Mouse (Mus musculus) skeletal muscle tissue, postnatal 0 days (tissue): ENCODE measurements around the gene Ceacam10. TPM values are rescaled to one million over a fixed set of nuclear protein-coding genes. Genes with fewer than 3 reads are reported as not detected.

Experiments
- polyA plus RNA-seq: library from polyadenylated mRNA; unstranded; fragments of >200 nt; fragmentation: Nextera tagmentation; extraction: Ambion mirVana; gene quantifications from 2 replicates; pipeline ENCODE4 v1.2.1, GENCODE M21; 2015

Ceacam10 gene
- not detected in 2 replicates for polyA plus RNA-seq

DNA sequence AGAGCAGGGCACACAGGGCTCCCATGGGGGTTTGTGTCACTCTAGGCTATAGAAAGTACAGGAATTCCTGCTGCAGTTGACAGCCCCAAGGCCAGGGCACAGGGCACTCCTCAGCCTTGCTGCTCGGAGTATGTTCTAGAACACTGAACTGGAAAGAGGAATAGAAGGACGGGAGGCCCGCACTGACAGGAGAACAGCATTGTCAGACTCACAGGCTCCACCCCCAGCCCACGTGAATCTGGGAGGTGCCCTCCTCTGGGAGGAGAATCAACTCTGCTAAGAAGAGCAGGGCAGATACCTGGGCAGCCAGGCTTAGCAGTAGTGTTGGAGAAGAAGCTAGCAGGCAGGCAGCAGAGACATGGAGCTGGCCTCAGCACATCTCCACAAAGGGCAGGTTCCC is at the start of gene Ceacam10:
Ceacam10 (plus strand) TSS at position 289 of the 400 bp plus-strand sequence.

GRCm38 (mm10) chr7:24760211-24760610 is 16.8 kb upstream of the Ceacam10 start, which contains the start of gene Cd177:
Gene Cd177 (minus strand): TSS chr7:24760311.

Other genes with a start within 250 kb of the Ceacam10 start
- 5.3 and 6.0 TPM in 2 replicates for gene Irgq, start 246.5 kb upstream of the Ceacam10 start, polyA plus RNA-seq
- gene Pinlyp, start 231.1 kb upstream of the Ceacam10 start, polyA plus RNA-seq, result 0.84 TPM in 1 of 2 replicates, not detected in the other
- gene Xrcc1, start 230.9 kb upstream of the Ceacam10 start, polyA plus RNA-seq, result 37.4 and 39.0 TPM in 2 replicates
- 13.9 and 14.9 TPM in 2 replicates for gene Ethe1, start 189.7 kb upstream of the Ceacam10 start, polyA plus RNA-seq
- 2.4 TPM in 2 replicates for gene Zfp575, start 189.6 kb upstream of the Ceacam10 start, polyA plus RNA-seq
- gene Phldb3, start 166.4 kb upstream of the Ceacam10 start, polyA plus RNA-seq, result 0.10 and 0.11 TPM in 2 replicates
- 7.7 TPM in 1 of 2 replicates, not detected in the other for gene Lypd3, start 140.7 kb upstream of the Ceacam10 start, polyA plus RNA-seq
- not detected in 2 replicates for gene Tex101, start 100.5 kb upstream of the Ceacam10 start, polyA plus RNA-seq
- not detected in 2 replicates for gene BC049730, start 68.0 kb upstream of the Ceacam10 start, polyA plus RNA-seq
- not detected in 2 replicates for gene Gm4763, start 50.3 kb upstream of the Ceacam10 start, polyA plus RNA-seq
- 0.05 and 0.07 TPM in 2 replicates for gene Cd177, start 16.9 kb upstream of the Ceacam10 start, polyA plus RNA-seq
- 7.4 and 9.8 TPM in 2 replicates for gene Gm9844, start 85.0 kb downstream of the Ceacam10 start, polyA plus RNA-seq
- gene Lypd4, start 92.7 kb downstream of the Ceacam10 start, polyA plus RNA-seq, result not detected in 2 replicates
- gene Dmrtc2, start 92.9 kb downstream of the Ceacam10 start, polyA plus RNA-seq, result not detected in 2 replicates
- 1,449 and 1,636 TPM in 2 replicates for gene Rps19, start 107.2 kb downstream of the Ceacam10 start, polyA plus RNA-seq
- gene Cd79a, start 120.2 kb downstream of the Ceacam10 start, polyA plus RNA-seq, result 0.29 and 0.58 TPM in 2 replicates
- gene Arhgef1, start 125.7 kb downstream of the Ceacam10 start, polyA plus RNA-seq, result 39.1 and 44.5 TPM in 2 replicates
- gene Gm4881, start 167.3 kb downstream of the Ceacam10 start, polyA plus RNA-seq, result not detected in 2 replicates
- 237 and 250 TPM in 2 replicates for gene Rabac1, start 195.5 kb downstream of the Ceacam10 start, polyA plus RNA-seq
- gene Atp1a3, start 228.8 kb downstream of the Ceacam10 start, polyA plus RNA-seq, result 0.13 and 0.19 TPM in 2 replicates